Mouse (Mus musculus): ENCODE measurements around the gene 3830406C13Rik.

DNA sequence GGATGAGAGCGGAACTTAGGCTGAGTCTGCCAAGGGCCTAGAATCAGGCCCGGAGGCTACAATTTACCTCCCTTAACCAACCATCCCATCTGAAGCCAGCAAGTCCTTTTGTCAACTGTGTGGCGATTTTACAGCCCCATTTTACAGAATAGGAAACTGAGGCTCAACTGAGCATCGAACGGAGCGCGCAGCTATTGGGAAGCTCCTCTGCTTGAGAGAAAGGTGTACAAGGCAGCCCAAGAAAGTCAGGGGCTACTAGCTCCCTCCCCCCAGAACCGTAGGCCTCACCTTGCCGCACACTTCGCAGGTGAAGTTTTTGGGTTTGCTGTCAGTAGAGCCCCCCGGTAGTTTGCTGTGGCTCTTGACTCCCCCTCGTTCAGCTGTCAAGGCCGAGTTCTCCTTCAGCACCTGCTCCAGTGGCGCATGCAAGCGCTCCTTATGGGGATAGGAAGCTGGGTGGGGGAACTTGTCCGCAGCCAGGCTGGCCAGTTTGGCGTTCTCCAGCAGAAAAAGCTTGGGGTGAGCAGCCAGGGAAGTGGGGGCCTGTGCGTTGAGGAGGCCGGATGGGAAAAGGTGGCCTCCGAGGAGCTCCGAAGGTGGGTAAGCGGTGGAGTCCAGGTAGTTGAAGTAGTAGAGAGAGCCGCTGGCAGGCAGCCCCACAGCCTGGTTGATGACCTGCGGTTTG, 60.2 kb downstream of the 3830406C13Rik start:
- TF ChIP-seq POLR2A (IDR thresholded peaks at IDR 0.05; ENCODE audit: insufficient read length, low read depth) (no peak), POLR2AphosphoS2 (IDR thresholded peaks at IDR 0.05; ENCODE audit: insufficient read length, low read depth) (no peak), SRF (IDR thresholded peaks at IDR 0.05; ENCODE audit: control insufficient read depth, insufficient read length, low read depth) (no peak), MYOG (IDR thresholded peaks at IDR 0.05; ENCODE audit: control insufficient read depth in 1 of 3, insufficient read depth in 1 of 3, insufficient read length in 2 of 3, low read depth in 2 of 3) (no peak), USF1 (IDR thresholded peaks at IDR 0.05; ENCODE audit: low read depth) (no peak), E2F4 (IDR thresholded peaks at IDR 0.05; ENCODE audit: insufficient read depth) (no peak), MAX (IDR thresholded peaks at IDR 0.05; ENCODE audit: low read depth) (no peak), REST (IDR thresholded peaks at IDR 0.05; ENCODE audit: insufficient read depth, insufficient read length) (no peak), CEBPB (IDR thresholded peaks at IDR 0.05; ENCODE audit: insufficient read depth, poor library complexity, severe bottlenecking) (no peak), TCF12 (IDR thresholded peaks at IDR 0.05; ENCODE audit: insufficient read depth, poor library complexity, severe bottlenecking) (no peak)
